Mouse (Mus musculus) Muller cell, postnatal 12 days (primary cell): ENCODE measurements around the gene Tesmin.

Experiments used
- DNase-seq: peaks from one replicate; pipeline ENCODE4 v3.0.0-alpha.2; 2015; ENCODE audit errors: inconsistent ontology term

The Tesmin gene

DNA sequence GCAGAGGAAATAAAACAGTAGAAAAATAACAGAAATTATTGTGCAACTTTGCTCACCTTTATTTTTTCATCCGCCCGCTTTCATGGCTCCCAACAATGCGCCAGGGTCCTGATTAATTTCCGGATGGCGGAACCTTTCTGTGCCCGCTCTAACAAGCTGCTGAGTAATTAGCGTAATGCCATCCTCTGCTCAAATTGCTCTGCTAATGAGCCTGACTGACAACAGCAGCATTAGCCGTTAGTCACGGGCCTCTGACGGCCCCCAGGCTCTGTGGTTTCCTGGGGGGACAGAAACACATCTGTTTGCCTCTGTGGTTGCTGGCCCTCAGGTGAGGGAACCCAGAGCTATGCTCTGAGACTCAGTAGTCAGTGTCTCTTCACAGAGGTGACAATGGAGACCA lies 52.4 kb downstream of the Tesmin start:
- DNase-seq = peak; percentile 68

DNA sequence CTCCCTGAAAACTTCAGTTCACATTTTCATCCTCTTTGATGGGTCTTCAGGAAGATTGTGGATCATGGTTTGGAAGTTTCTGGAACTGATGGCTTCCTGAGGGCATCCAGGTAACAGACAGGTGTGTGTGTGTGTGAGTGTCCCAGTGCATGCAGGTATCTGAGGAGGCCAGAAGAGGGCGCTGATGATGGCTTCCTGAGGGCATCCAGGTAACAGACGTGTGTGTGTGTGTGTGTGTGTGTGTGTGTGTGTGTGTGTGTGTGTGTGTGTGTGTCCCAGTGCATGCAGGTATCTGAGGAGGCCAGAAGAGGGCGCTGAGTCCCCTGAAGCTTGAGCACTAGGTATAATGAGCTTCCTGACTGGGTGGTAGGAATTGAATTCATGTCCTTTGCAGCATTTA lies 58.7 kb downstream of the Tesmin start:
- no peak for DNase-seq

DNA sequence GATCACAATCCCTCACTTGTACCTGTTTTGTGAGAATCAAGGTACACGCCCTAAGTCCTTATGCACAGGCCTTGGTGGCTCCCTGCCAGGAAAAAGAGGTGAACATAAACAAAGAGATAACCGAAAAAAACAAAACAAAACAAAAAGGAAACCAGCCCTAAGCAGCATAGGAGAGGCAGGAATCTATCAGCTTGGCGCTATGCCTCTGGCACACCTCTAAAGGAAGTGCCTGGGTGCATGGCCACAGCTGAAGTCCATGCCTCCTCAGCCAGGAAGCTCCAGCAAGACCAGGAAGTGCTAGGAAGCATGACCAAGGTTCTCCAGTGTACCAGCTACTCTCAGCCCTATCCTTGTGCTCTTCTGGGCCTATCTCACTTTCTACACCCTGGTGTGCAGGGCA lies 60.6 kb downstream of the Tesmin start:
- DNase-seq = no peak

DNA sequence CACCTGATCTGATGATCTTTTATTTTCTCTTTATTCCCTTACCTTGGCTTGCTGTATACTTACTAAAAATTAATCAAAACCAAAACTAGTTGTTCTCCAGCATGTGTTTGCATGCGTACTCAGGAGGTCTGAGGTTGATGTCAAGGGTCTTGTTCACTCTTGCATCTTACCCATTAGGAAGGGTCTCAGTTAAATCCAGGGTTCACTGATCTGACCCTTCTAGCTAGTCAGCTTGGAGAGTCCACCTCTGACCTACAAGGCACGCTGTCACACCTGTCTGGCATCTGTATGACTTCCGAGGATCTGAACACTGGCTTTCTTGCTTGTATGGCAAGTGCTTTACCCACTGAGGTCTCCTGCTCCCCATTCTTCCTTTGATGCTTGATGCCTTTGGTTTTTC lies 62.1 kb downstream of the Tesmin start:
- no peak for DNase-seq

DNA sequence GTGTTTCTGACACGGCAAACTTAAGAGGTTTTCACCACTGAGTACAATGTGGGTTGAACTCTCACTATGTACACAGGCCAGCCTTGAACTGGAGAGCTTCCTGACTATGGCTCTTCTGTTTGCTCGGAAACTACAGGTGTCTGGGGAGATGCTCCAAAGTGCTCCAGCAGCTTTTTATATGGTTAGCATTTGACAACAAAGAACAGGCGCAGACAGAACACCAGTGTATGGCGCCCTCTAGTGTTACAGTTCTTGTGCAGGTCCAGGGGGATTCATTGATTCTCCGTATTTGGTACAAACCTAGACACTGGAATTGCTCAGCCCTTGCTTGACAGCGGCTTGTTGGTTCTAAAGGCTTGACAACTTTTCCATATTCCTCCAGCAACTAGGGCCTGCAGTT lies 62.5 kb downstream of the Tesmin start:
- peak; percentile 65 for DNase-seq

DNA sequence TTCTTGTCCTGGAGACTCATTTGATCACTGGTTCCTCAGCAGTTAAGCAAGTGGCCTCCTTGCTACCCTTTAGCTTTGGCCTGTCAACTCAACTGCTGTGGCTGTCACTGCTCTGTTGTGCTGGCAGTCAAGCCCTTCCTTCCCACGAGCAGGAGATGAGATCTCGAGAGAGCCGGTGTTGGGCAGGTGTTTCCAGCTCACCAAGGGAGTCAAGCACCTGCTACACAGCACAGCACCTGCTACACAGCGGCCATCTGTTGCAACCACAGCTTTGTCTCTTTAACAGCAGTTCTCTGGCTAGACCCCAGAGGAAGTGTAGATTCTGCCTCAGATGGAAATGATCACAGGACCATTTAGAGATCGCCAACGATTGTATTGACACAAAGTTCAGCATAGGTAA lies 63.0 kb downstream of the Tesmin start:
- DNase-seq = no peak
